Mouse (Mus musculus): Measurements from ENCODE around the gene Sars2.

The Sars2 gene

GRCm38 (mm10) chr7:28778825-28779224 is 37.0 kb downstream of the Sars2 start:
- no peak for DNase-seq (ENCODE audit: low spot score in 2 of 2)

GRCm38 (mm10) chr7:28780067-28780658 is 38.4 kb downstream of the Sars2 start:
- DNase-seq (ENCODE audit: low spot score in 2 of 2) = peak; percentile 72 to 90

- DNase-seq (ENCODE audit: low spot score in 2 of 2) = no peak
Measured at GRCm38 (mm10) chr7:28780857-28781256, 39.1 kb downstream of the Sars2 start.

- DNase-seq (ENCODE audit: low spot score in 2 of 2) = no peak
Measured at GRCm38 (mm10) chr7:28781261-28781663, 39.5 kb downstream of the Sars2 start.

GRCm38 (mm10) chr7:28785161-28785560 is 43.4 kb downstream of the Sars2 start:
- DNase-seq (ENCODE audit: low spot score in 2 of 2) = no peak

- DNase-seq (ENCODE audit: low spot score in 2 of 2) = no peak
Measured at GRCm38 (mm10) chr7:28787884-28788283, 46.1 kb downstream of the Sars2 start.

- DNase-seq (ENCODE audit: low spot score in 2 of 2) = peak in 1 of 2 experiments; percentile 31
Measured at GRCm38 (mm10) chr7:28788307-28789195, 46.8 kb downstream of the Sars2 start, which contains the start of gene Rinl. Gene Rinl (plus strand): TSS chr7:28788969.

GRCm38 (mm10) chr7:28789235-28789634 is 47.4 kb downstream of the Sars2 start:
- DNase-seq (ENCODE audit: low spot score in 2 of 2) = no peak

- DNase-seq (ENCODE audit: low spot score in 2 of 2) = no peak
Measured at GRCm38 (mm10) chr7:28790066-28790806, 48.4 kb downstream of the Sars2 start.

- DNase-seq (ENCODE audit: low spot score in 2 of 2) = no peak
Measured at GRCm38 (mm10) chr7:28791706-28792105, 49.9 kb downstream of the Sars2 start.

GRCm38 (mm10) chr7:28792391-28793185 is 50.8 kb downstream of the Sars2 start:
- no peak for DNase-seq (ENCODE audit: low spot score in 2 of 2)

- no peak for DNase-seq (ENCODE audit: low spot score in 2 of 2)
Measured at GRCm38 (mm10) chr7:28793834-28794233, 52.0 kb downstream of the Sars2 start.

GRCm38 (mm10) chr7:28794496-28794895 is 52.7 kb downstream of the Sars2 start:
- no peak for DNase-seq (ENCODE audit: low spot score in 2 of 2)

- no peak for DNase-seq (ENCODE audit: low spot score in 2 of 2)
Measured at GRCm38 (mm10) chr7:28795832-28796231, 54.0 kb downstream of the Sars2 start.

- DNase-seq (ENCODE audit: low spot score in 2 of 2) = peak; percentile 85
Measured at GRCm38 (mm10) chr7:28796562-28796975, 54.8 kb downstream of the Sars2 start.

GRCm38 (mm10) chr7:28799994-28800393 is 58.2 kb downstream of the Sars2 start:
- no peak for DNase-seq (ENCODE audit: low spot score in 2 of 2)

- no peak for DNase-seq (ENCODE audit: low spot score in 2 of 2)
Measured at GRCm38 (mm10) chr7:28801451-28801850, 59.7 kb downstream of the Sars2 start.

GRCm38 (mm10) chr7:28801901-28802670 is 60.3 kb downstream of the Sars2 start:
- DNase-seq (ENCODE audit: low spot score in 2 of 2) = peak in 1 of 2 experiments; percentile 61

- no peak for DNase-seq (ENCODE audit: low spot score in 2 of 2)
Measured at GRCm38 (mm10) chr7:28802846-28803588, 61.2 kb downstream of the Sars2 start.
